Mouse (Mus musculus): Measurements from ENCODE around the gene Dctn5.
A peak's percentile ranks its signal among the peaks of the same experiment; 100 is the strongest.

The Dctn5 gene

GRCm38 (mm10) chr7:122132497-122133337 lies at the start of gene Dctn5, which contains the start of gene Palb2:
Gene Dctn5 (plus strand): TSS chr7:122133041.
Gene Palb2 (minus strand): TSS chr7:122132985.
- peak; percentile 99 for DNase-seq (ENCODE audit: low read depth, low spot score)

- no peak for DNase-seq (ENCODE audit: low read depth, low spot score)
Measured at GRCm38 (mm10) chr7:122087195-122087982, 45.5 kb upstream of the Dctn5 start.

- peak; percentile 72 for DNase-seq (ENCODE audit: low read depth, low spot score)
Measured at GRCm38 (mm10) chr7:122094564-122095330, 38.1 kb upstream of the Dctn5 start.

- DNase-seq (ENCODE audit: low read depth, low spot score): no peak
Measured at GRCm38 (mm10) chr7:122098009-122098408, 34.8 kb upstream of the Dctn5 start.

GRCm38 (mm10) chr7:122099222-122099621 lies 33.6 kb upstream of the Dctn5 start:
- DNase-seq (ENCODE audit: low read depth, low spot score): peak; percentile 85

- peak; percentile 53 for DNase-seq (ENCODE audit: low read depth, low spot score)
Measured at GRCm38 (mm10) chr7:122101014-122101746, 31.7 kb upstream of the Dctn5 start.

- peak; percentile 97 for DNase-seq (ENCODE audit: low read depth, low spot score)
Measured at GRCm38 (mm10) chr7:122101747-122102244, 31.0 kb upstream of the Dctn5 start, which contains the start of gene Ndufab1. Gene Ndufab1 (minus strand): TSS chr7:122101886.

- no peak for DNase-seq (ENCODE audit: low read depth, low spot score)
Measured at GRCm38 (mm10) chr7:122108206-122108605, 24.6 kb upstream of the Dctn5 start.

GRCm38 (mm10) chr7:122123518-122123917 lies 9.3 kb upstream of the Dctn5 start:
- no peak for DNase-seq (ENCODE audit: low read depth, low spot score)

GRCm38 (mm10) chr7:122125636-122126035 lies 7.2 kb upstream of the Dctn5 start:
- peak; percentile 55 for DNase-seq (ENCODE audit: low read depth, low spot score)

- no peak for DNase-seq (ENCODE audit: low read depth, low spot score)
Measured at GRCm38 (mm10) chr7:122126946-122127345, 5.9 kb upstream of the Dctn5 start.

GRCm38 (mm10) chr7:122131834-122132233 lies 1.0 kb upstream of the Dctn5 start:
- no peak for DNase-seq (ENCODE audit: low read depth, low spot score)

- DNase-seq (ENCODE audit: low read depth, low spot score): no peak
Measured at GRCm38 (mm10) chr7:122133338-122133625, 441 bp downstream of the Dctn5 start.

- DNase-seq (ENCODE audit: low read depth, low spot score): peak; percentile 81
Measured at GRCm38 (mm10) chr7:122135070-122135469, 2.2 kb downstream of the Dctn5 start.

GRCm38 (mm10) chr7:122137071-122137470 lies 4.2 kb downstream of the Dctn5 start:
- DNase-seq (ENCODE audit: low read depth, low spot score): no peak

GRCm38 (mm10) chr7:122138190-122138589 lies 5.3 kb downstream of the Dctn5 start:
- DNase-seq (ENCODE audit: low read depth, low spot score): no peak

- no peak for DNase-seq (ENCODE audit: low read depth, low spot score)
Measured at GRCm38 (mm10) chr7:122140991-122141390, 8.2 kb downstream of the Dctn5 start.

- no peak for DNase-seq (ENCODE audit: low read depth, low spot score)
Measured at GRCm38 (mm10) chr7:122152473-122152872, 19.6 kb downstream of the Dctn5 start.

GRCm38 (mm10) chr7:122158488-122158887 lies 25.6 kb downstream of the Dctn5 start:
- no peak for DNase-seq (ENCODE audit: low read depth, low spot score)

GRCm38 (mm10) chr7:122158915-122159902 lies 26.4 kb downstream of the Dctn5 start, which contains the start of gene Plk1:
Gene Plk1 (plus strand): TSS chr7:122159439.
- peak; percentile 96 for DNase-seq (ENCODE audit: low read depth, low spot score)
